Mouse (Mus musculus) 3134 (cell line): ENCODE data around the gene Casc1.
A peak's percentile ranks its signal among the peaks of the same experiment; 100 is the strongest.

Experiments used
- DNase-seq: peaks from one replicate; pipeline ENCODE4 v3.0.0-alpha.2; 2011; ENCODE audit warnings: low spot score; ENCODE audit not compliant: insufficient read length; ENCODE audit errors: extremely low read depth

Gene Casc1

DNA sequence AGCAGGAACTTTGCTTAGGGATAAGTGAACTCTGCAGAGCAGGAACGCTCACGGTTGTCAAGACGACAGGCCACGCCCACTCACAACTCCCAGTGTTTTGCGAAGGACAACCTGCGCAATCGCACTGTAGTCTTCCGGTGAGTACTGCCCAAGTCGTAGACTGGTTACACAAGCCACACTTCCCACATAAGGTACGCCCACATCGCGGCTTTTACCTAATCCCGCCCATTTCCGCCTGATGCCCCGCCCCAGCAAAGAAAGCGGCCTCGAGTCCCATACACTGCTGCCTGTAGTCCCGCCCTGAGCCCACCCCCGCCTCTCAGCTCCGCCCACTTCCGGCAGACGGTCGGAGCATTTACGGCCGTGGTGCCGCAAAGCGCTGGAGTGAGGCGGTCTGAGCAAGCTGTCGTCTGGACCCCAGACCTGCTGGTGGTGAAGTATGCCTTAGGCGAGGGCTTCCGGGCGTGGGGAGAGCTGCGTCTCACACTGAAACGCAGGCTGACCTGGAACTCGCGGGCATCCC is at the start of gene Casc1, which contains the start of gene Etfrf1:
Gene Casc1 (minus strand): TSS at position 190 of the 523 bp plus-strand sequence.
Gene Etfrf1 (plus strand): TSS at position 319 of the 523 bp plus-strand sequence.
- DNase-seq = peak; percentile 100

DNA sequence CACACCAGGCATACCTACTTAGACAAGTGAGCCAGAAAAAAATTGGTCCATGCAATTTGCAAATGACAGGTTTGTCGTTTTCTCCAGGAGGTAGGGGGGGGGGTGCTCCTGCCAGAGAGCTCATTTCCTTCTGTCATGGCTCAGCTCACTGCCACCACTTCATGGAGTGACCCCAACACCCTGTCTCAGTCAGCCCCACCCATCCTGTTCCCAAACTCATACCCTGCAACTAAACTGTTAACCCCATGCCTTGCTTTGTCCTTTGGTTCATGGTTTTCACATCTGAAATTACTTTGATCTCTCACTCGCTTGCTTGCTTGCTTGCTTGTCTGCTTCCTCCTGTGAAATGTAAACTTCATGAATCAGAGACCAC is 45.9 kb upstream of the Casc1 start:
- DNase-seq = no peak

DNA sequence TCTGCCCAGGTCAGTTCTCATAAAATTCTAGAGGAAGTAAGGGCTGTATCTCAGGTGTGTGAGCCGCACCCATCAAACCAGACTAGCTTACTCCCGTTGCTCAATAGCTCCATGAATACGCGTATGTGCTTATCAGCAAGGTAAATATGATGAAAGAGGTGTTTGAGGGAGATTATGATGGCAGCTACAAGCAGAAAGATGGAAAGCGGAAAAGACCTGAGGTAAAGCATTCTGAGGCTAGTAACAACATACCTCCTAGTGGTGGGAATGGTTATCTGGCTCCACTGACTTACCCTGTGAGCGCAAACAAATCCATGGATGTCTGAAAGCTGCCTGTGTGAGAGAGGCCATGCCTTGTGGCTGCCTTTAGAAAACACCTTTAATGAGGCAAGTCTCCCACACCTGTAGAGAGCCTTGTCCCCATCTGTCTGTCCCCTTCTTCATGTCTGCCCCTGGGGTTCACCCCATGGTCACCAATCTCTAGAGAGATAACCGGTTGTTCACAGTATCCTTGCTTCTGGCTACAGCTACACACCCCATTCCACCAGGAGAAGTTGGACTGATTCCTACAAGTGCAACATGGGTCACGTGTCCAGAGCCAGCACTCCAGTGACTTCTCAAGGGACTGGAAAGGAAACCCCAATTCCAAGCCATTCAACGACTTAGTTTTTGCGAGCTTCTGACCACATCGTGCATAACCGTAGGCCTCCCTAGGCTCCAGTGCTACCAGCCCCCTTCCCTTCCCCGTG is 45.3 kb upstream of the Casc1 start:
- no peak for DNase-seq

DNA sequence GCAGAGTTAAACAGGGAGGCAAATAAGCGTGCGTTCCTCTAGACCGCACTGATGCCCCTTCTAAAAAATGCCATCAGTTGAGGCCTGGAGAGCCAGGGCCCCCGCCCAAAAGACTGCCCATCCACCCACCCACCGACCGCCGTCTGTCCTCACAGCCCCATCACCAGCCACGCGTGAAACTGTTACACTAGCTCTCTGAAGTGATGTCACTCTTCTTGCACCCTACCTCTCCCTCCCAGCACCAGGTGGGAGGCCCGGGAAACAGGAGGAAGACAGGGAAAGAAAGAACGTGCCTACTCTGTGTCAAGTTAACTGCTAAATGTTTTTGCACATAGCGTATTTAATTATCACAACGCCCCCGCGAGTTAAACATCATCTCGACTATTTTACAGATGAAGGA is 40.0 kb upstream of the Casc1 start:
- DNase-seq = no peak

DNA sequence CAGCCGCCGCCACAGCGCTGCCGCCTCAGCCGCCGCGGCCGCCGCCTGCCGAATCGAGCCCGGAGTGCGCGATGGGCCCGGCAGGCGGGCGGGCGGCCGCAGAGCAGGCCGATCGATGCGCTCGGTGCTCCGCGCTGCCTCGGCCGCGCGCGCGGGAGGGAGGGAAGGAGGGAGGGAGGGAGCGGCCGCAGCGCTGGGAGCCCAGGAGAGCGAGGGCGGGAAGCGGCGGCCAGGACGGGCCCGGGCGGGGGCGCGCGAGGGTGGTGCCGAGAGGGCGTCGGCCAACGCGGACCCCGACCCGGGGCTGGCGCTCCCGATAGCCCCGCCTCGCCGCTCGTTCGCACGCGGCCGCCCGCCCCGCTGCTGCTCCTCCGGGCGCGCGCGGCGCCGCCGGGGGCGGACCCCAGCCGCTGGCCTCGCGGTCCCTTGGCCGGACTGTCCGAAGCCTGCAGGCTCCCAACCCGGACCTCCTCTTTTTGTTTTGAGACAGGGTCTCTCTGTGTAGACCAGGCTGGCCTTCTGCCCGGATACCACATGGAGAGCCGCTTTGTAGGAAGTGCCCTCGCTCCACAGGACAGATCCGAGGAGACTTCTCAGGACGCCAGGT is 39.5 kb upstream of the Casc1 start, which contains the start of gene Kras:
Gene Kras (minus strand): TSS at position 55 of the 607 bp plus-strand sequence.
- peak; percentile 88 for DNase-seq

DNA sequence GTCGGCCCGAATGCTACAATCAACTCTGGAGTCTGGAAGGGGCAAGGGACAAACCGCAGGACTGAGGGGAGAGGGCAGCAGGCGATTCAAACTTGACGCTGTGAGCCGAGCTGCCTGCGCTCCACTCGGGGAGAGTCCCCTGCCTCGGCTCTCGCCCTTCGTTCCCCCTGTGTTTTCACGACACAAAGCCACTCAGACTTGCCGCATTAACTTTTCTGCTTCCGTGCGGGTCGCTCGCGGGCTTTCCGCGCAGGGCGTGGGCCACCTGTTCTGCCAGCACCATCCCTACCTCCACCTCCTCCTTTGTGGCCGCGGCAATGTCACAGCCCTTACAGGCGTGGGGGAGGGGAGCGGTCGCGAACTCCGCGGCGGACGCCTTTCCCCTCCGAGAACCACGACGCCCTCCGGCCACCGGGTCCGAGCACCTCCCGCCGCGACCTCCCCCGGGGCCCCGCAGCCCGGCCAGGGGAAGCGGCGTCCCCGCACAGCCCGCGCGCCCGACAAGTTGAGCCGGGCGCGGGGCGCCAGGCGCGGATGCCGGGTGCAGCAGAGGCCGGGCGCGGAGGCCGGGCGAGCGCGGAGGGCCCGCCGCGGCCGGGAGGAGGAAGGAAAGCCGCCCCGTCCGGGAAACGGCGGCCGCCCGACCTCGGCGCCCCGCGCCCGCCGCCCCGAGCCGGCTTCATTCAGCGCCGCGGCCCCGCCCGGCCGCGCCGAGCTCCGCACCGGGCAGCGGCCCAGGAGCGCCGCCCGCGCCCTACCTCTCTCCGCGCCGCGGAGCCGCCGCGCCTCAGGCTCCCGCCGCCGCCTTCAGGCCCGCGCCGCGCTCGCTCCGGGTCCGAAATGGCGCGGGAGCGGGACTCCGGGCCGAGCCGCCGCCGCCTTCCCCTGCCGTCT is 38.7 kb upstream of the Casc1 start:
- DNase-seq = peak; percentile 76

DNA sequence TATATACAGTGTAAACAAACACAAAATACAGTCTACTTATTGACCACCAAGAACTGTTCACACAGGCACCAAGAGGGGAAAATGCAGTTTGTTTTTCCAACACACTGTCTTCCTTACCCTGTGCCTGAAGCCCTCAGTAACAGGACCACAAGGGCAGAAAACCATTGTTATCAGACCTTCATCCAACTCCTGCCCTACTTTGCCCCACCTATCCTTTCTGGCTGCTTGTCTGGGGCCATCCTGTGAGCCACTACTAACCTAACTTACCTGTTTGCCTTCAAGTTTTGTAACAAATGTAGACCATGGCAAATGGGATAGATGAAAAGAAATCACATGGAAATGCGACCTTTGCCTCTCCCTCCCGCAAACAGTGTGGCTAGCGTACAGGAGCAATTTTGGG is 37.1 kb upstream of the Casc1 start:
- no peak for DNase-seq

DNA sequence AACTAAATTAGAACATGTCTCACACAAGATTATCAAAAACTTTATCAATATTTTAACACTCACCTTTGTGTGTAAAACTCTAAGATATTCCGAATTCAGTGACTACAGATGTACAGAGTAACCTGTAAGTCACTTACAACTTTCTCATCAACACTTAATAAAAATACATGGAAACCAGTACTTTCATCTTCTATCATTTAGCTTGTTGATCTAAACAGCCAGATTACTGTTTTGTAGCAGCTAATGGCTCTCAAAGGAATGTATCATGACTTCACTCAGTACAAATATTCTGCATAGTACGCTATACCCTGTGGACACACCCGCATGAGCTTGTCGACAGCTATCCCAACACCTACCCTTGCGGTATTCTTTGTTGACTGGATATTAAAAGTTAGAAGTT is 36.0 kb upstream of the Casc1 start:
- DNase-seq = no peak

DNA sequence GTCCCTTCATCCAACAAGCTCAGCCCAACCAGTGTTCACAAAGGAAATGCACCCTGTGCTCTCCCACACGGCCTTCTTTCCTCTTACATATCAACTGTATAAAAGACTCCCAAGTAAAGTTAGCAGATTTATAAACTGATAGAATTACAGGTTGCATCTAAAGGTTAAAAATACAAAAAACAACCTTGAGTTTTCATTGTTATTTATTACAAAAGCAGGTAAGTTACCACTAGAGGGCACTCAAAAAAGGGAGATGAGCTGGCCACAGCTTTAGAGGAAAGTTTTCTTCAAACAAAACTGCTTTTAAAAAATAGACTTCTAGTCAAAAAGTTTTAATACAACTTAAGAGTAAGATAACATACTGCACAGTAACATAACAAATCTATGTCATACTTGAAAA is 31.7 kb upstream of the Casc1 start:
- peak; percentile 21 for DNase-seq

DNA sequence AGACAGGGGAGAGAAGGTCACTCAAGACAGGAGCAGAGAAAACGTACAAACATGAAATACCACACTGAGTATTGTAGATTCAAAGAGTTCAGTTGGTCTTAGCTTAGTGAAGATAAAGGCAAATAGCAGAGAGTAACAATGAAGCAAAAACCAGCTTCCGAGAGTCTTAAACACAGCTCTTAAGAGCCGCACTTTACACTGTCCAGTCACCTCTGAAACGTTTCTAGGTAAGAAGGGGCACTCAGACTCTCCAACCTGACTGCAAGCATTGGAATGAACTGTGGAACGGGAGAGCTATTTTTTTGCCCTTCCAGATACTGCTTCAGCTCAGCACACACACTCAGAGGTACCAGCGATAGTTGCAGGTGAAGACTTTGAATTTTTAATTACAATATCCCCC is 29.5 kb upstream of the Casc1 start:
- DNase-seq = no peak

DNA sequence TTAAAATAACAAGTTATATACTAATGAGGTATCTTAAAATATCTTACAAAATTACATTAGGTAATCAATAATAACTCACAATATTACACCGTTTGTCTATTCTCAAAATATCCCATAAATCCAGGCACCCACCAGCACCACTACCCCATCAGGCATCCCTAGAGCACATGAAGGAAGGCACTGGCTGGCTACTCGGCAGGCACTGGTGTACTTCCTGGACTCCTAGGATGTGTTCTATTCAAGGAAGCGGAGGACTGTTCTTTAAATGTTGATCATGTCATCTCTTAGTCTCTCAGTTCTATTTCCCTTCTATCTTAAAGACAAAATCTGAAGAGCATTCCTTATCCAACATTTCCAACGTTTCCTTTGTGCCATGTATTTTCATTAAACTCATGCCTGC is 26.3 kb upstream of the Casc1 start:
- DNase-seq = no peak

DNA sequence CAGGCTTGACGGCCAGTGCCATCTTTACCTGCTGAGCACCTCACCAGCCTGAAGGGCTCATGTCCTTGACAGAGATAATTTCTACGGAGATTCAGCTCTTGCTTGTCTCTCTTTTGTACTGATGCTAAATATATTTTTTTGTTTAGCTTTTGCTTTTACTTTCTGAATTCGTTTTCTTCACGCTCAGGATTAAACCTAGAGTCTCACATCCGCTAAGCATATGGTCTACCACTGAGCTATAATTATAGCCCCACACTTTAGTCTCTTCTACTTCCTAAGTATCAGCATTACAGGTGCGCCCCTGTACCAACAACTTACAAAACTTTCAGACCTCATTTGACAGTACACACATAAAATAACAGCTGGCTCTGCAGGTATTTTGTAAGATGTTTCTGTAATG is 24.6 kb upstream of the Casc1 start:
- DNase-seq = no peak

DNA sequence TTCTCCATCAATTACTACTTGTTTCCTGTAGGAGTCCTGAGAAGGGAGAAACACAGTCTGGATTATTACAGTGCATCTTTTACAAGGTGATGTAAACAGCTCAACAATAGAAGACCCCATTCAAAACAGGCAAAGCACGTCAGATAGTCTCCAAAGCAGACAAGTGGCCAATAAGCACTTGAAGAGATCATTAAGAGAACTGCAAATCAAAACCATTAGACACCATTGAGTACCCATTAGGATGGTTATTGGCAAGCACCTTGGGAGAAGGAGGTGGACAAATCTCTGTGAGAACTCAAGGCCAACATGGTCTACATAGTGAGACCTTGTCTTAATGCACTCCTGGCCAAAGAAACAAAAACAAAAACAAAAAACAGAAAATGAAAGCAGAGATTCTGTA is 23.6 kb upstream of the Casc1 start:
- no peak for DNase-seq

DNA sequence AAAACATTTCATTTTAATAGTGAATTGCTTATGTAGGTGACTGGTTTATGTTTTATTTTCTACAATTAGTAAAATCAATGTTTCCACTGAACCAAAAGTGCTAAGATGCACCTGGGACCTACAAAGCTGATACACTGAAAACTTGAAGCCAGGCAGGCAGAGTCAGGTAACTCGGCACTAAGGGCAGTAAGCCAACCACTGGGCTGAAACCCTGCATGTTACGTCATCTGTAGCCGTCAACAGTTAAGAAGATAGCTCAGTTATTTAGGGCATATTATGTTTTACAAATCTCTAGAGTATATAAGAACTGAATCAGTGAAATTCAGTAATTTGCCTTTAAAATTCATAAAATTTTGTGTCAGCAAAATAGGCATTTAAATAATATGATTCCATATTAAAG is 15.5 kb upstream of the Casc1 start:
- no peak for DNase-seq

DNA sequence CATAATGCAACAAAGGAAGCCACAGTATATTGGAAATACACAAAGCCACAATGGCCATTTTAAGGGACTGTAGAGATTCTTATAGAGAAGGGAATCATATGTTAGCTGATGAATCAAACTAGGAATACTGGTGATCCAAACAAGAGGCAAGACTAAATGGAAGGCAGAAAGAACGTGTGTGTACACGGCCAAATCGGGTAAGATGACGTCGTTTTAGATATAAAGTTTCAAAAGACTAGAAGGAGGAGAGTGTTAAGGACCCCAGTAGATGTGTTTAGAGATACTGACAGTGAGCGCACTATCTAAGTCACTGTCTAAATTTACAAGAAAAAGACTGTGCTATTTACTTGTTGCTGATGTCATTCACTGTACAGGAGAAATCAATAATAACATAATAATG is 13.4 kb upstream of the Casc1 start:
- DNase-seq = no peak

DNA sequence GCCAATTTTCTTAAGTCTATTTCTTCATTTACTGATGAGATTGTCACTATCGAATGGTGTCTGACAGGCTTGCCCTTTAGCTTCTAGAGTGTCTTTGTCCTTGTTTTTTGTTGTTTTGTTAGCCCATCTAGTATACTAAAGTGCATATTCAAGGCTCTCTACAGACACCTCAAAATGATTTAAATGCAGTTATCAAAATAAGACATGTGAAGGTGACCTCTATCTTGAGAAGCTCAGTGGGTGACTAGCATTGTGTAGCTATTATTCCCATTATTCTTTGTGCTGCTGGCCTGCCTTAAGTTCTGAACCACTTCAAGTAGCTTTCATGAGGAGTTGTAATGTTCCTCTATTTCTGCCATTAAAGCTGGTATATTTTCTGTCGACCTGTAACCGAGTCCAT is 5.0 kb upstream of the Casc1 start:
- DNase-seq = no peak

DNA sequence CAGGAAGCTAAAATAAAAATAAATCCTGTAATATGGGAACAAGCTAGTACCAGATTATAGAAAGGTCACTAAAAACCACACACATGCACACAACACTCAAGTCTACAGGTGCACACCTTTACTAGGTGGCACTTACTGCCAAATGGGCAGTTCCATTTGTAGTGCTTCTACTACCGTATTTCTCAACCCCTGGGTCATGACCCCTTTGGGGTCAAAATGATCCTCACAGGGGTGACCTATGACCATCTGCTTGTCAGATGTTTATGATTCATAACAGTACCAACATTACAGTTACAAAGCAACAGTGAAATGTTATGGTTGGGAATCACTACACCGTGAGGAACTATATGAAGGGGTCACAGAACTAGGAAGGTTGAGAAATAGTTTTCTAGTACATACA is 3.1 kb upstream of the Casc1 start:
- DNase-seq = no peak

DNA sequence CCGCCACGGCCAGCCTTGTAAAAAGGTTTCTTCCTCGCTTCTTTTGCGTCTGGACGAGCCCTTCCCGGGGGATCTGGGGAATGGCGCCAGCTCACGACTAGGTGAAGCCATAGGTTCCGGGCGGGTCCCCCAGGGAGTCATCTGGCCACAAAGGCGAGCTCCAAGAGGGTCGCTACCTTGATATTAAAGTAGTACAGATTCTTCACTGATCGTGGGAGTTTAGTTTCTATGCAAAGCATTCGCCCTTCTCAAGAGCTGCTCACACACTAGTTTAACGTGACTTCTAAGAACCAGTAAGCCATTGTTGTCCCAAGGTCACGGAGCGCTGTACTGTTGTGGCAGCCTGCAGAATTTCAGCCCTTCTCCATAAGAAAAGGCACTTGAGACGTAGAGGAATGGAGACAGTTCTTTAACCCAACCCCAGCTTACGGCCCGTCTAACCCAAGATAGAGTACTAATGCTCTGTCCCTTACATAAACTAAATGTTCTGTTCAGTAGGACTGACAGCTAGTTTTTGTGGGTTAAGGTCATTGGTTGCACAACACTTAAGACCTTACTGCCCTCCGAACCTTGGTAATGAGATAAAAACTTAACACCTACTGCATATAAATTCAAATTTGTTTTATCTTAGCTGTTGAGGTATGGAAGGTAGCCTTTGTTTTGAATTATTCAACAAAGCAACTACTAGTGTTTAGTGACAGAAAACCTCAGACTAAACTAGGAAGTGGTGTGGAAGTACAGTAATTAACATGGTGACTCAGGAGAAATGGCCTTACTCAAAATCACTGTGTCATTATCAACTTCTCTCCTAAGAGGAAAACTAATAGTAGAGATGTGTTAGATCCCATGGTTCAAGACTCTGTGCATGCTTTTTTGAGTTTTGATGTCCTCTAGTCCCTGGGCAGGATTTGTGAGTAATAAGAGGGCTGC is 836 bp upstream of the Casc1 start:
- DNase-seq = no peak

DNA sequence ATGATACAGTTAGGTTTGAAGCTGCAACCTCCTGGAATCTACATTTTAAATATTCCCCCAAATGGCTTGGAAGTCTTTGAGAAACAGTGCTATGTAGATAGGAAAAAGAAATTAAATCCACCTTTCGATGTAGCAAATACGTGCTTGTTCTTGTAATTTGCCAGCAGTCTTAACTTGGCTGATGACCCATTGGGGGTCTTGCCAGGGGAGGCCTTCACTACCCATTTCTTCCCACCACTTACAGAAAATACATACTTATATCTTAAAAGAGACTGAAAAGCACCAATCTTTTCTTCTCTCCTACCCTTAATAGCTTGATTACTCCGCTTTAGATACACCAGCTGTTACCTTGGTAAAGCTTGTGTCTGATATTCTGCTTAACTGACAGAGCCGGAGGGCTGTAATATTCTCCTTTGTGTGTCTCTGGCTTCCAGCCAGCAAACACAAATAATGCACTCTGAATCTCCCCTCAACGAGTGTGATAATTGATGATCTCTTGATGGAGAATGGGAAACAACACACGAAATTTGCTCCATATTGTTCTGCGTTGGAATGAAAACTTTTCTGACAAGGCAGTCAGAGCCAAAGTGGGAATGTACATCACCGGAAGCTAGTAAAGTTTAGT is 637 bp downstream of the Casc1 start:
- DNase-seq = no peak

DNA sequence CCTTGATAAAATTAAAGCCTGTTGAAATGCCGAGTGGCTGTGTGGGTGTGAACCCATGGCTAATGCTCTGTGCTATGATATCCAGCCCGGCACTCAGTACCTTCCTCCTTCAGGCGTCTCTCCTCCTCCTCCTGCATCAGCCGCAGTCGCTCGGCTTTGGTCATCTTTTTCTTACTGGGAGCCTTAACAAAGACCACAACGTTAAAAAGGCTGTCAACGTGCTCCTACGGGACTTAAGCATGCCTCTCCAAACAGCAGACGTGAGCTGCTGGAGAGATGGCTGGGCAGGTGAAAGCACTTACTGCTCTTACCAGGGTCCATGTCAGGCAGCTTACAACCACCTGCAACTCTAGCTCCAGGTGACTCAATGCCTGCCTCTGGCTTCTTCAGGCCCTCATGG is 5.7 kb downstream of the Casc1 start:
- no peak for DNase-seq
